Mouse (Mus musculus): ENCODE data around the gene Stxbp5l. TPM values are rescaled to one million over a fixed set of nuclear protein-coding genes. Genes with fewer than 3 reads are reported as not detected.
"Not testable (repeated sequence)": the region's sequence is repeated elsewhere in the genome, so short reads cannot be mapped to it uniquely, and the experiment has no call there.

Stxbp5l gene
- polyA plus RNA-seq, 1 experiment from 2014 or later: 0.08 TPM

DNA sequence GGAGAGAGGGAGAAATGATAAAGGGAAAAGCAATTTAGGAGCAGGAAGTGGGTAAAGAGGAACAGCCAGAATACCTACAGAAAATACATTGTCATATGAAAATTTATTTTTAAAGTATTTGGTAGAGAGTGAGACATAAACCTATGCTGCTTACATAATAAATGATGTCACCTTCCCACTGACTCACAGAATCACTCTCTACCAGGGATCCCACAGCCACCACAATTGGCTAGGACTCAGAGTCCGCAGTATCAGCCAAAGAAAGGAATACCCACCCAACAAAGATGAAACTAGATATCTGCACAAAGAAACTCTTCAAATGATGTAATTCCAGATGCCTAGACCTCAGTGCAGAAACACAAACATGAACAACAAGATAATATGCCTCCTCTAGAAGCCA, 12.0 kb downstream of the Stxbp5l start:
- no peaks in the 10 kb centered on the region for H3K9me3 ChIP-seq (replicated peaks)
- H3K36me3 ChIP-seq: no peaks in the 10 kb centered on the region
- WGBS (ENCODE audit: insufficient replicate concordance): 61% methylated on average over 1 of the region's 1 CpGs
- no peaks in the 10 kb centered on the region for H3K4me1 ChIP-seq
- no peak overlapping the region for H3K4me2 ChIP-seq
- no peak overlapping the region for H3K27ac ChIP-seq
- ATAC-seq: no peak
- no peak overlapping the region for H3K4me3 ChIP-seq
- H3K27me3 ChIP-seq (replicated peaks): no peaks in the 10 kb centered on the region
- no peak overlapping the region for H3K9ac ChIP-seq

- H3K36me3 ChIP-seq: no peaks in the 10 kb centered on the region
- H3K4me3 ChIP-seq: no peak overlapping the region
- H3K9me3 ChIP-seq (replicated peaks): no peaks in the 10 kb centered on the region
- H3K27me3 ChIP-seq (replicated peaks): no peaks in the 10 kb centered on the region
- H3K4me2 ChIP-seq: no peak overlapping the region
- H3K27ac ChIP-seq: no peak overlapping the region
- ATAC-seq: no peak
- no peaks in the 10 kb centered on the region for H3K4me1 ChIP-seq
- 64% methylated on average over 4 of the region's 4 CpGs for WGBS (ENCODE audit: insufficient replicate concordance)
- no peak overlapping the region for H3K9ac ChIP-seq
Measured at GRCm38 (mm10) chr16:37367426-37367825, 17.3 kb downstream of the Stxbp5l start.

DNA sequence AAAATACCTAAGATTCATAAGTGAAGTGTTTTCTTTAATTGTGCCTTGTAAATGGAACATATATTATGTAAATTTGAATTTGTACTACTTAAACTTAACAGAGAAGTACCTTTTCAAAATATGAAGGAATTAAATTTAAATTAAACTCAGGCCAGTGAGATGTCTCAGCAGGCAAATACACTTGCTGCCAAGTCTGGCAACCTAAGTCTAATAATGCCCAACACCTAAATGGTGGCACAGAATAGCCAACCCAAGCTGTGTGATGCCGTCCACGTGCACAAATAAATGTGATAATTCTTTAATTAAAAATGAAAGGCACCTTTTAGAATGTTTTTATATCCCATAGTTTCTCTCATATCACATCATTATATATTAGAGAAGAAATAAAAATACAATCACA, 20.8 kb downstream of the Stxbp5l start:
- WGBS (ENCODE audit: insufficient replicate concordance): 79% methylated on average over 2 of the region's 2 CpGs
- H3K9ac ChIP-seq: no peak overlapping the region
- no peak for ATAC-seq

GRCm38 (mm10) chr16:37355621-37356020, 29.1 kb downstream of the Stxbp5l start:
- no peaks in the 10 kb centered on the region for H3K27me3 ChIP-seq (replicated peaks)
- no peak overlapping the region for H3K4me3 ChIP-seq
- no peaks in the 10 kb centered on the region for H3K9me3 ChIP-seq (replicated peaks)
- H3K9ac ChIP-seq: no peak overlapping the region
- no peak overlapping the region for H3K4me2 ChIP-seq
- WGBS (ENCODE audit: insufficient replicate concordance): 73% methylated on average over 3 of the region's 3 CpGs
- H3K27ac ChIP-seq: no peak overlapping the region
- no peaks in the 10 kb centered on the region for H3K4me1 ChIP-seq
- H3K36me3 ChIP-seq: no peaks in the 10 kb centered on the region
- ATAC-seq: no peak

More for the DNA sequence above, 20.8 kb downstream of the Stxbp5l start:
- H3K4me3 ChIP-seq: no peak overlapping the region
- no peaks in the 10 kb centered on the region for H3K27me3 ChIP-seq (replicated peaks)
- H3K36me3 ChIP-seq: no peaks in the 10 kb centered on the region
- H3K9me3 ChIP-seq (replicated peaks): no peaks in the 10 kb centered on the region
- no peak overlapping the region for H3K4me2 ChIP-seq
- H3K4me1 ChIP-seq: no peaks in the 10 kb centered on the region
- no peak overlapping the region for H3K27ac ChIP-seq

DNA sequence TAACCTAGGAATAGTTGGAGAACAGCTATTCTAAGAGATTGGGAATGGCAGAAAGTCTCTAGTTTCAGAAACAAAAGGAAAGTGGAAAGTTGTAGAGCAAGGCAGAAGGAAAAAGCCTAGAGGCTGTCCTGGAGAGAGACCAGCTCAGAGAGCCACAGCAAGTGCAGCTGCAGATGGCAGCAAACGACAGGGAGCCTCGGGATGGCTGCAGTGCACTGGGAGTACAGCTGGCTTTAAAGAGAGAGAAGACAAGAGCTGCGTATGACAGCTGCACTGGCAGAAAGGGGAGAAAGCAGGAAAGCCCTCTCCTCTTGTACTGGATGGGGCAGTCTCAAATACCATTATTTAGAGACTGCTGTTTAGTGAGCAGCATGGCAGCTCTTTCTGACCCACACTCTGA, 37.7 kb downstream of the Stxbp5l start:
- H3K36me3 ChIP-seq: no peaks in the 10 kb centered on the region

DNA sequence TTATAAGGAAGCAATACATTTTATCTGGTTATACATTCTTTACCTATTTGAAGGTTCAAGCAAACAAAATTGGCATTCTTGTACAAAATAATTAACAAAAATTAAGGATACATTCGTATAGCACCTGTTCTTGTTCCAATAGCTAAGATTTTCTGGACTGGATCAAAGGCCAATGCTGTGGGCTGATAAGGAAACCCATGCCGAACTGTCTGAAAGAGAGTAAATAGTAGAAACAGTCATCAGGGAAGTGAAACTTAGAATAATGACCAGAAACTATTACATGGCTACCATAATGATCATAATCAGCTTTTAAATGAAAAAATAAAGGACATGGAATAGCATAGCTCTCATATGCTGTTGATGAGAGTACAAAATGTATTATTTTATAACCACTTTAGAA, 39.8 kb downstream of the Stxbp5l start:
- H3K36me3 ChIP-seq: no peaks in the 10 kb centered on the region
- H3K9me3 ChIP-seq (replicated peaks): no peaks in the 10 kb centered on the region
- H3K27me3 ChIP-seq (replicated peaks): no peaks in the 10 kb centered on the region
- 35% methylated on average over 2 of the region's 2 CpGs for WGBS (ENCODE audit: insufficient replicate concordance)
- H3K27ac ChIP-seq: no peak overlapping the region
- H3K4me1 ChIP-seq: no peaks in the 10 kb centered on the region
- H3K4me2 ChIP-seq: no peak overlapping the region
- no peak overlapping the region for H3K4me3 ChIP-seq
- no peak for ATAC-seq
- H3K9ac ChIP-seq: no peak overlapping the region

More for the DNA sequence above, 37.7 kb downstream of the Stxbp5l start:
- H3K27me3 ChIP-seq (replicated peaks): no peaks in the 10 kb centered on the region
- no peak overlapping the region for H3K4me3 ChIP-seq
- ATAC-seq: no peak
- no peak overlapping the region for H3K9ac ChIP-seq
- no peaks in the 10 kb centered on the region for H3K9me3 ChIP-seq (replicated peaks)
- H3K4me2 ChIP-seq: no peak overlapping the region
- 23% methylated on average over 3 of the region's 3 CpGs for WGBS (ENCODE audit: insufficient replicate concordance)
- no peak overlapping the region for H3K27ac ChIP-seq
- H3K4me1 ChIP-seq: no peaks in the 10 kb centered on the region

GRCm38 (mm10) chr16:37341446-37341845, 43.3 kb downstream of the Stxbp5l start:
- not testable (repeated sequence) for H3K4me2 ChIP-seq; ATAC-seq; H3K4me1 ChIP-seq; H3K27me3 ChIP-seq (replicated peaks); H3K4me3 ChIP-seq; H3K9me3 ChIP-seq (replicated peaks); H3K36me3 ChIP-seq; H3K9ac ChIP-seq; H3K27ac ChIP-seq

DNA sequence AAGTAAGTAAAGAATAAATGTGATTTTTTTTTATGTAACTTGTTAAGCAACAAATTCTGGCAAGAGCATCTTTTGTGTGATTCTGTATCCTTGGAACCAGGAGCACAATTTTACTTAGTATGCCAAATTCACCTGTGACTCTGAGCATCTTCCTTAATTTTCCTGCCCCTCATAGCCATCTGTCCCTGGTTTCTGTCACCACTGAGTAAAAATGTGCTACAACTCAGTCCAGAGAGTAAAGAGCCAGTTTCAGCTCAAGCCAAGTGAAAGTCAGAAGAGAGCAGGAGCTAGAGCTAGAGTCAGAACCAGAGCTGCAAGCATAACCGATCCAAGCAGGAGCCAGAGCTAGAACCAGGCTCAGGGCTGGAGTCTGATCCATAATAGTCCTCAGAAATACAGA, 46.6 kb downstream of the Stxbp5l start:
- H3K4me2 ChIP-seq: no peak overlapping the region
- no peaks in the 10 kb centered on the region for H3K4me1 ChIP-seq
- no peaks in the 10 kb centered on the region for H3K36me3 ChIP-seq
- no peak overlapping the region for H3K4me3 ChIP-seq
- no peaks in the 10 kb centered on the region for H3K27me3 ChIP-seq (replicated peaks)
- WGBS (ENCODE audit: insufficient replicate concordance): 66% methylated on average over 1 of the region's 1 CpGs
- ATAC-seq: no peak
- H3K27ac ChIP-seq: no peak overlapping the region
- no peaks in the 10 kb centered on the region for H3K9me3 ChIP-seq (replicated peaks)
- H3K9ac ChIP-seq: no peak overlapping the region

DNA sequence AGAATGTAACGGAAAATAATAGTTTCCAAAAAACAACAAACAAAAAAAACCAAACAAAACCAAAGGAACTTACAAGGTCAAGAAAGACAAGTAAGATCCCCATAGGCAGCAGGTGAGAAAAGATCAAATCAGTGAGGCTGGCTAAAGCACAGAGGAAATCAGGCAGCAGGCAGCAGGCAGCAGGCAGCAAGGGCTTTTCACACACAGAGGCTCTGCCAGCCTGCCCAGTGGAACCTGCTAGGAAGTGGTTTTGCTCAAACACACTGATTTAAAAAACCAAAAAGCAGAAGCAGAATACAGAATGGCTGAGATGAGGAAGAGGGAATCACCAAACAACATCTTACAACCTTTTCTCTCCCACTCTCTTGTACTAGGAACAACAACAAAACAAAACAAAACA, 47.2 kb downstream of the Stxbp5l start:
- H3K27ac ChIP-seq: no peak overlapping the region
- 65% methylated on average over 1 of the region's 1 CpGs for WGBS (ENCODE audit: insufficient replicate concordance)
- no peak overlapping the region for H3K4me2 ChIP-seq
- no peaks in the 10 kb centered on the region for H3K27me3 ChIP-seq (replicated peaks)
- H3K36me3 ChIP-seq: no peaks in the 10 kb centered on the region
- no peak overlapping the region for H3K4me3 ChIP-seq
- no peaks in the 10 kb centered on the region for H3K4me1 ChIP-seq
- no peaks in the 10 kb centered on the region for H3K9me3 ChIP-seq (replicated peaks)
- H3K9ac ChIP-seq: no peak overlapping the region
- ATAC-seq: no peak

DNA sequence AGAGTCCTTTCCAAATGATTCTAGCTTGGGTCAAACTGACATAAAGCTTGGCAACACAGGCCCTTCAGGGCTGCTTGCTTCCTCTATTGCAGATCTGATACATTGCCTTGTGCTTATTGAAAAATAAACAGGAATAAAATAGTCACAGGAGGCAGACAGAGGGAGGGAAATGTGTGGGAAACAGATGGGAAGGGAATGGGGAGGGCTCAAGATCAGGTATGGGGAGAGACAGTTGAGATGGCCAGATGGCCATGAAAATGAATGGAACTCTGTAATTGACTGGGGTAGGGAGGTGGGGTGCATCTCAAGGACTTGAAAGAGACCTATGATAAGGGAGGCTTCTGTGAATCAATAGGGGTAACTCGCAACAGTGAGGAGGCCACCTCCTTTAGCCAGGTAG, 80.3 kb downstream of the Stxbp5l start:
- WGBS (ENCODE audit: insufficient replicate concordance): 68% methylated on average over 1 of the region's 1 CpGs
- no peak overlapping the region for H3K27ac ChIP-seq
- no peak for ATAC-seq
- no peaks in the 10 kb centered on the region for H3K27me3 ChIP-seq (replicated peaks)
- no peak overlapping the region for H3K4me2 ChIP-seq
- no peaks in the 10 kb centered on the region for H3K36me3 ChIP-seq
- H3K9me3 ChIP-seq (replicated peaks): no peaks in the 10 kb centered on the region
- H3K4me3 ChIP-seq: no peak overlapping the region
- no peak overlapping the region for H3K9ac ChIP-seq
- H3K4me1 ChIP-seq: no peaks in the 10 kb centered on the region

DNA sequence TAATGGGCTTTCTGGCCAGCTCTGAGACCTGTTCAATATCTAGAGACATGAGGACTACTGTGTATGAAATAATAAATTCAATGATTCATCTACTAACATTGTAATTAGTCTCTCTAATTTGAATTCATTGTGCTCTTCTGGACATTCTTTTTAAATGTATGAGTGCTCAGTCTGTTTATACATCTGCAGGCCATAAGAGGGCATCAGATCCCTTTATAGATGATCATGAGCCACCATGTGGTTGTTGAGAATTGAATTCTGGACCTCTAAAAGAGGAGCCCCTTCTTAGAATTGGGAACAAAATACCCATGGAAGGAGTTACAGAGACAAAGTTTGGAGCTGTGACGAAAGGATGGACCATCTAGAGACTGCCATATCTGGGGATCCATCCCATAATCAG, 92.2 kb downstream of the Stxbp5l start:
- H3K4me2 ChIP-seq: no peak overlapping the region
- H3K36me3 ChIP-seq: no peaks in the 10 kb centered on the region
- no peaks in the 10 kb centered on the region for H3K9me3 ChIP-seq (replicated peaks)
- no peak overlapping the region for H3K9ac ChIP-seq
- no peak overlapping the region for H3K27ac ChIP-seq
- 47% methylated on average over 1 of the region's 1 CpGs for WGBS (ENCODE audit: insufficient replicate concordance)
- ATAC-seq: no peak
- no peaks in the 10 kb centered on the region for H3K4me1 ChIP-seq
- H3K27me3 ChIP-seq (replicated peaks): no peaks in the 10 kb centered on the region
- H3K4me3 ChIP-seq: no peak overlapping the region

GRCm38 (mm10) chr16:37280206-37280605, 104.6 kb downstream of the Stxbp5l start:
- Histone ChIP-seq H3K36me3 (no peaks in the 10 kb centered on the region), H3K4me2 (no peak overlapping the region), H3K4me1 (no peaks in the 10 kb centered on the region), H3K27me3 (replicated peaks) (no peaks in the 10 kb centered on the region), H3K9ac (no peak overlapping the region), H3K27ac (no peak overlapping the region), H3K4me3 (no peak overlapping the region), H3K9me3 (replicated peaks) (no peaks in the 10 kb centered on the region)
- no peak for ATAC-seq
- WGBS (ENCODE audit: insufficient replicate concordance): 51% methylated on average over 1 of the region's 1 CpGs

- H3K9me3 ChIP-seq (replicated peaks): no peaks in the 10 kb centered on the region
- H3K36me3 ChIP-seq: no peaks in the 10 kb centered on the region
- no peaks in the 10 kb centered on the region for H3K27me3 ChIP-seq (replicated peaks)
- no peak overlapping the region for H3K27ac ChIP-seq
- no peaks in the 10 kb centered on the region for H3K4me1 ChIP-seq
- H3K4me3 ChIP-seq: no peak overlapping the region
- no peak overlapping the region for H3K4me2 ChIP-seq
- H3K9ac ChIP-seq: no peak overlapping the region
- ATAC-seq: no peak
Measured at GRCm38 (mm10) chr16:37273681-37274080, 111.1 kb downstream of the Stxbp5l start.

Measured in liver, embryonic 12.5 days (tissue).